Mouse (Mus musculus) thymus, postnatal 36 days (tissue): ENCODE results near the gene Arhgef11.

Experiments
- DNase-seq, 2 experiments: peaks; one replicate each; pipeline ENCODE4 v3.0.0; 2022; ENCODE audit warnings: mixed read lengths in 2 of 2

Arhgef11 gene

DNA sequence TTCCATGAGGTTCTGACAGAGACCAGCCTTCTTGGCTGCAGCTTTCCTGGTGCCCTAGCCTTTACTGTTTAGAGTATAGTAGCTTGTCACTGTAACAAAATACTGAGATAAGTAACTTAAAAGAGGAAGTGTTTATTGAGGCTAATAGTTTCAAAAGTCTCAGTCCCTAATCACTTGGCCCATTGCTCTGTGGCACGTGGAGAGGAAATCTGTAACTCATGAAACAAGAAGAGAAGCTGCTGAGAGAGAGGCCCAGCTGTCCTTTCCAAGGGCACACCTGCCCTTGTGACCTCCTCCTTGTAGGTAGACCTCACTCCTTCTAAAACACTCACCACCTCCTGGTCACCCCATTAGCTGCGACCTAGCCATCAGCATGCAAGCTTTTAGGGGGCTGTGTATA is 101.2 kb downstream of the Arhgef11 start:
- DNase-seq: no peak

DNA sequence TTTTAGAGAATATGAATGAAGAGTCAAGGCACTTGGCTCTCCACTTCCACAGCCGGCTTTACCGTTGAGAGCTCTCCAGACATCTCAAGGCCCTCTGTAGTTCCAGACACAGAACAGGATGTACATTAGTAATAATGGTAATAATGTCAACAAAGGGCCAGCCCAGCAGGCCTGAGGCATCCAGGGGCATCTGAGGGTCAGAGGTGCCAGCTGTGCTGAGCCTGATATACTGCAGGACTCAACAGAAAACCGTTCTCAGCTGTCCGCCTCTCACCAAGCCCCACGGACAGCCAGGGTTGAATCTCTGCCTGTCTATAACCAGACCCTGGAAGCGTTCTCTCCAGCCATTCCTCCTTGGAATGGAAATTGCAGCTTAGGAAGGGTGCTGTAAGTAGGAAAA is 107.2 kb downstream of the Arhgef11 start:
- DNase-seq: no peak

DNA sequence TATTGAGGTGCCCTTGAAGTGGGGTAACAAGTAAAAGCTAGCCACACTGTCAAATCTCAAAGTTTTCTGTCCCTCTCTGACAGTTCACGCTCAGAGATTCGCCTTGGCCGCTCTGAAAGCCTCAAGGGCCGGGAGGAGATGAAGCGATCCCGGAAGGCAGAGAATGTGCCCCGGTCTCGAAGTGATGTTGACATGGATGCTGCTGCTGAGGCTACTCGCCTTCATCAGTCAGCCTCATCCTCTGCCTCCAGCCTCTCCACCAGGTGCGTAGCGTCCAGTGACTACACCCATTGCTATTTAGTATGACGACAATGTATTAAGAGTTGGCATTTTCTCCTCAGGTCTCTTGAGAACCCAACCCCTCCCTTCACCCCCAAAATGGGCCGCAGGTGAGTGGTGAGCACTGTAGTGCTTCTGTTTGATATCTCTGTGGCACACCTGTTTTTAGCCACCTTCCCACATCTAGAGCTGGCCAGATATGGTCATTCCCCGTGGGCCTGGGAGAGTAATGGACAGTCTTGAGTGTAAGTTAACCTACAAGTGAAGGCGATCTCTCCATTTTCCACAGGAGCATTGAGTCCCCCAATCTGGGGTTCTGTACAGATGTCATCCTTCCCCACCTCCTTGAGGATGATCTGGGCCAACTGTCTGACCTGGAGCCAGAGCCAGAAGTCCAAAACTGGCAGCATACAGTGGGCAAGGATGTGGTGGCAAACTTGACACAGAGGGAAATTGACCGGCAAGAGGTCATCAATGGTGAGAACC is 108.2 kb downstream of the Arhgef11 start:
- no peak for DNase-seq

DNA sequence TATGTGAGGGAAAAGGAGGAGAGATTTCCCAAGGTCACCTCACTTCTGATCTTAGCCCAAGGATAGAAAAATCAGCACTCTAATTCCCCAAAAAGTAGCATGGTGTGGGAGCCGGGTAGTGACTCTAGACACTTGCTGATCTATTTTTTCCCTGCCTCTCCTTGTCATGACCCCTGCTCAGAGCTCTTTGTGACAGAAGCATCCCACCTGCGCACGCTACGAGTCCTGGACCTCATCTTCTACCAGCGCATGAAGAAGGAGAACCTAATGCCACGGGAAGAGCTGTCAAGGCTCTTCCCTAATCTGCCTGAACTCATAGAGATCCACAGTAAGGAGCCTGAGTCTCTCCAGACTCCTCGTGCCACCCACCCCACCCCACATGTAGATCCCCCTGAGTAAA is 108.8 kb downstream of the Arhgef11 start:
- no peak for DNase-seq

DNA sequence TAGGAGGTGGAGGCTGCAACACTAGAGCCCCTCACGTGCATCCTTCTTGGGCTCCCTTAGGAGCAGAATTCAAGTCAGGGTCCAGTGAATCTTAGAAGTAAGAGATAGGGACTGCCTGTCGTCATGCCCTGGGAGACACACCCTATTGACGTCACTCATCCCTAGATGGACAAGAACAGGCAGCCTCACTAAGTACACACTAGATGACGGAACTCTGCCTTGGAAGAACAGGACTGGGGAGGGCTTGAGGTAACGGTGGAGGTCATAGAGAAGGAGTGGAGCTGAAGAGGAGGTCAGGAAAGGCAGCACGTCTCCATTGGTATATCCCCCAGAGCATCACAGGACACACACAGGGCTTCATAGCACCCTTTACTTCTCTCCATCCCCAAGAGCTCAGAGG is 111.3 kb downstream of the Arhgef11 start:
- DNase-seq: no peak

DNA sequence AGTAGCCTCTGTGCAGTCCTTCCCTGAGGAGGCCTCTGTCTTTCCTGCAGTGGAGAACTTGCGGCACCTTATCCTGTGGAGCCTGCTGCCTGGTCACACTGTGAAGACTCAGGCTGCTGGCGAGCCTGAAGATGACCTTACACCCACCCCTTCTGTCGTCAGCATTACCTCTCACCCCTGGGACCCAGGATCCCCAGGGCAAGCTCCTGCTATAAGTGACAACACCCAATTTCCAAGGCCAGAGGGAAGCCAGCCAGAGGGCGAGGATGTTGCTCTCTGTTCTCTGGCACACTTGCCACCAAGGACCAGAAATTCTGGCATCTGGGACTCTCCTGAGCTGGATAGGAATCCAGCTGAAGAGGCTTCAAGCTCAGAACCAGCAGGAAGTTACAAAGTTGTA is 115.7 kb downstream of the Arhgef11 start:
- no peak for DNase-seq

DNA sequence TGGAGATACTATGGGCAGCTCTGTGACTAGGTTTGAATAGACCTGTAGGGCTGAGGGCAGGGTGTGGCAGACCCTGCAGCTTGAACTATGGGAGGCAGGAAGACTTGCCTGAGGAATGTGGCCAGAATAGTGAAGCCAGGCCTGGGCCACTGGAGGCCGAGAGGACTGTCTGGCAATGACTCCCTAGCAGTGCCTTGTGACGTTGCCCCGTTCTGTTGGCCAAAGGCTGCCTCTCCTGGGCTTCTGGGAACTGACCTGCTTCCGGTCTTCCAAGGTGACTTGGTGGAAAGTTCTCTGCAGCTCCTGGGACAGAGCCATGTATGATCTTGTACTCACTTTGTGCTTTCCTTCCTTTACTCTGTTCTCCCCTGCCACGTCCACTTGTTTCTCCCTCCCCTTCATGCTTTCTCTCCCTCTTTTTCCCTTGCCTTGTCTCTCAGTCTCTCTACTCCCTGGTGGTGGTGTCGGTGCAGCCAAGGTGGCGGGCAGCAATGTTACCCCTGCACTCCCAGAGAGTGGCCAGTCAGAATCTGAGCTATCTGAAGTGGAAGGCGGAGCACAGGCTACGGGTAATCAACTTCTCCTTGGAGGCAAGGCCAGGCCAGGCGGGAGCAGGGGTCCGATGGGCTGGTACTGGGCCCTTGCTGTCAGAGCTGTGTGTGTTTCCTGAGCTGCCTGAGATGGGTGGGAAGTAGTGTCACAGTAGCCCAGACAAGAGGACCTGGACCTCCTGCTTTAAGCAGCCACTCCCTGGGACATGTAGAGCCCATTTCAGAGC is 116.8 kb downstream of the Arhgef11 start:
- DNase-seq: no peak

DNA sequence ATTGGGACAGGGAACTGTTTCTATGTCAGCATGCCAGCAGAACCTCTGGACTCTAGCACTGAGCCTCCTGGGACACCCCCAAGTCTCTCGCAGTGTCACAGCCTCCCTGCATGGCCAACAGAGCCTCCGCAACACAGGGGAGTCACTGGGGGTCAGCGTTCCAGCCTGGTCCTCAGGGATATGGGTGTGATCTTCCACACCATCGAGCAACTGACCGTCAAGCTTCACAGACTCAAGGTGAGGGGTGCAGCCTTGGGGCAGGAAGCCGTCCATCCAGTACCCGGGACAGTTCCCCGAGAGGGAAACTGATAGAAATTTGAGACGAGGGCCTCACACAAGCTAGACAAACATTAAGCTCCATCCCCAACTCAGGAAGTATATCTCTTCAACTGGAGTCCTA is 118.0 kb downstream of the Arhgef11 start:
- no peak for DNase-seq

DNA sequence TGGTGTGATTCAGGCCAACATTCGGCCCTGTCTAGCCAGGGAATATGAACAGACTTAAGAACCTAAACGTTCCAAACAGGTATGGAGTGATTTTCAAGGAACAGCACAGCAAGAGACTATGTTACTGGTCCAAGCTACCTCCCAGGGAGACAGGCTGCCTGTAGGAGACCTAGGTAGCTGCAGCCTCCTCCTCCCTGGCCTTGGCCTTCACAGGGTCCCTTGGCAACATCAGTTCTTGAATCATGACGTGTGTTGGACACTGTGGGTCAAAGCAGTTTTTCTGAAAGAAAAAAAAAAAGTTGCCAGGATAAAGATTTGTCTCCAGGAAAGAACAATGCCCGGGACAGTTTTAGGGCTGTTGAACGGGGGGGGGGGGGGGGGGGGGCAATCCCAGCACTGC is 121.5 kb downstream of the Arhgef11 start:
- DNase-seq: no peak

DNA sequence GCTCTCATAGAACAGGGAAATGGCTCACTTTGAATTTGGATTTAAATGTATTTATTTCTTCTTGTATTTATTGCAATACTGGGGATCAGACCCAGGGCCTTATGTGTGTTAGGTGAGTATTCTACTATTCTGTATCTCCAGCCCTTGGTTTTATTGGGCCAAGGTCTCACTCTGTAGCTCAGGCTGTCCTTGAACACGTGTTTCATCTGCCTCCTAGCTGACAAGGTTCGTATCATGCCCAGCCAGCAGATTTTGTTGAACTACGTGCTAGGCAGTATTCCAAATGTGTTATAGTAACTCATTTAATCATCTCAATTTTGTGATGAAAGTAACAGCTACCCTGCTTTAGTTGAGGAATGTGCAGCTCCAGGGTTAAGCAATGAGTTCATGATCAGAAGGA is 124.7 kb downstream of the Arhgef11 start:
- DNase-seq: no peak

DNA sequence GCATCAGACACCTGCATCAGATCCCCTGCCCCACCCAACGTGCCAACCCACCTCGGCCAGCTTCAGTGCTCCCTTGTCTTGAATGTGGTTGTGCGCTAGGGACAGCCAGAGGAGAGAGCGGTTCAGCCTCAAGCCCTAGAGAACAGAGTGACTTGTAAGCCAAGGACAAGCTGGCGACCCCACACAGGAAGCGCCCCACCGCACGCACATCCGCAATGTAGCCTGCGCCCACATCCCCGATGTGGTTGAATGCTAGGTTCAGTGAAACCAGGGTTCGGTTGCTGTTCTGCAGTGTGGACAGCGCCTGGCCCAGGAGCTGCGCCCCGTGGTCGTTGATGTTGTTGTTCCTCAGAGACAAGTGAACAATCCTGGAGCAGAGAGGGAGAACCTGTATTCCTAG is 125.4 kb downstream of the Arhgef11 start:
- peak; percentile 65 to 71 for DNase-seq

DNA sequence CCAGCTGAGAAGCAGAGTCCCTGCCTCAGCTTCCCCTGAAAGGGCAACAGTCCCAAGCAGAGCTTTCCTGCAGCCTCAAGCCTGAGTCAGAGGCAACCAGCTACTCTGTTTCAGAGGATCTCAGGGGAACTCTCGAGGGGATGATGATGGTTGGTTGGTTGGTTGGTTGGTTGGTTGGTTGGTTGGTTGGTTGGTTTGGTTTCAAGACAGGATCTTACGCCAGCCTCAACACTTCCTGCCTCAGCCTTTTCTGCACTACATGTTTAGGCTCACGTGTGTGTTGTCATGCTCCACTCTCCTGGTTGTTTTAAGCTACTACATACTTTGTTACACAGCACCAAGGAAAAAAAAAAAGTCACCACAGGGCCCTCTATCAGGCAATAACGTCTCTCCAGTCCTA is 126.6 kb downstream of the Arhgef11 start:
- no peak for DNase-seq

DNA sequence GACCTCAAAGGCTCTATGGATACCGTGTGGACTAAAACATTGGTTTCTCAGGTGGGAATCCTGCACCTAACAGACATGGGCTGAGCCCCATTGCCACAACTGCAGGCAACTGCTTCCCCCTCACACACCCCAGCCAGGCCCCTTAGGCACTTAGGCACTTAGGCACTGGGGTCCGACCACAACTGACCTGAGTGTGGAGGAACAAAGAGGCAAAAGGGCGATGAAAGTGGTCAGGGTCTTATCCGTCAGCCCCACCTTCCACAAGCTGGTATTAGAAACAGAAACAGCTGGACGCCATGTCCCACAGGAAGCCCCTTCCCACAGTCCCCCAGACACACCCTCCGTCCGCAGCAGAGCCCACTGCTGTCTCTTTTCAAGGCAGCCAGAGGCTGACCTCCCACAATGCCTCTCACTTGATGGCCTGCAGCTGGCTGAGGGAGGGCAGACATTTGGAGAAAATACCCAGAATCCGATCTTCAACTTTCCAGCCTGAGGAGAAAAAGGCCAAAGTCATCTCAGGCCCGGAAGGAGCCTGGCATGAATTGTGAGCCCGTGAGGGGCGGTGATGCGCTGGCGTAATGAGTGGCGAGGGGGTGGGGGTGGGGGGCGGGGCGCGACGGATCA is 127.8 kb downstream of the Arhgef11 start:
- DNase-seq: no peak

DNA sequence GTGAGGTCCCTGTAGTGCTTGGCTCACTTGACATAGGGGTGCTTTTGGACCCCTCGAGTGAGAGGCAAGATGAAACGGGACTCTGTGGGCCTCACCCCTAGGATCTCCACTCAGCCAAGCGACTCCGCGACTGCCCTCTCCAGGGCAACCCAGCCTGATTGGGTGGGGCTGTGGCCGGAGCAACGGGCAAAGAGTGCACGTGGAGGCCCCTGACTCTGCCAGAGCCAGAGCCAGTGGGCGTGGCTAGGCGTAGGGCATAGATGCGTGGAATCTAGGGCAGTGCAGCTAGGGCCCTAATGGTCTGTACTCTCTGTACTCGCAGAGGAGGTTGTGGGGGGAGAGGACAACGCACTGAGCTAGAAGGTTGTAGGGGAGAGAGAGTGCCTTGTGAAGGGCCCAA is 131.1 kb downstream of the Arhgef11 start, which contains the start of gene Lrrc71:
Gene Lrrc71, minus strand, starts transcription at position 195 of the 400 bp plus-strand sequence.
- no peak for DNase-seq

DNA sequence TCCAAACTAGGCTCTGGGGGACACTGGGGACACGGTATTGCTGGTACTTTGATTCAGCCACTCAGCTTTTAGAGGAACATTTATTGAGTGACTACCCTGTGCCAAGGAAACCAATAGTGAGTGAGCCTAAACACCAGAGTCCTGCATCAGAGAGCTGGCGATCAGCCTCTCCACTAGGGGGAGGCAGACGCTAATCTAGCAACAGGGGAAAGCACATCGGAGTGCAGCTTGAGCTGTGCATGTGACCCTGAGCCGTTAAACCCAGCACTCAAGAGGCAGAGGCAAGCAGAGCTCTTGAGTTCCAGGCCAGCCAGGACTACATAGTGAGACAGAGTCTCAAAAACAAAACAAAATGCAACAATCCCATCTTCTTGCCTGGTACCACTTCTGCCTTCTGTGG is 131.7 kb downstream of the Arhgef11 start:
- DNase-seq: peak; percentile 54 to 55

DNA sequence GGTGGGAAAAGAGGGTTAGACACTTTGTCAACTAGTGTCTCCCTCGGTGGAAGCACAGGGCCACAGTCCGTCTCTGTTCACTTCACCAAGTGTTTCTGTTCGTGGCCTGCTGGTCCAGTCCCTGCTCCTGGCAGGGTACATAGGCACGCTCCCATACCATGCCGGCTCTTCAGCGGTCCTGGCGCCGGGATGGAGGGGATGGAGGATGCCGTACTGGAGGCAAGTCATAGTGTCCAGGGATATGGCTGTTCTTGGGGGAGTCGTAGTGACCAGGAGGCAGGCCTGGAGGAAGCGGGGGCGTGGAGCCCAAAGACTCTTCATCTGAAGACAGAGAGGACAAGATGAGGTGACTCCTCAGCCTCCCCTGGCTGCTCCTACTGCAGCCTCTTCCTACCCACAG is 132.6 kb downstream of the Arhgef11 start:
- DNase-seq: no peak

DNA sequence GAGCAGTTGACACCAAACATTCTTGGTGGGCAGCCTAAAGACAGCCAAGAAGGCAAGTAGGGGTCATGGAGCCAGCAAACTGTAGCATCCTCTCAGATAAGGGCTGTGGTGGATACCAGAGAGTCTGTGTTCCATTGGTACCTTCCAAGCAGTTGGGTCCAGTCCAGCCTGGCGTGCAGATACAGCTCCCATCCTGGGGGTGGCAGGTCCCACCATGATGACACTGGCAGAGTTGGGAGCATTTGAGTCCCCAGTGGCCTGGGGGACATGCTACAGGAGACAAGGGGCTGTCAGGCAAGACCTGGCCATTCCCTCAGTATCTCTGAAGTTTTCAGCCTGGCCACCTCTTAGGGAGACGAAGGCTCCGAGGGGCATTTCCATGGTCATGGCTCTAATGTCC is 135.2 kb downstream of the Arhgef11 start:
- DNase-seq: no peak

DNA sequence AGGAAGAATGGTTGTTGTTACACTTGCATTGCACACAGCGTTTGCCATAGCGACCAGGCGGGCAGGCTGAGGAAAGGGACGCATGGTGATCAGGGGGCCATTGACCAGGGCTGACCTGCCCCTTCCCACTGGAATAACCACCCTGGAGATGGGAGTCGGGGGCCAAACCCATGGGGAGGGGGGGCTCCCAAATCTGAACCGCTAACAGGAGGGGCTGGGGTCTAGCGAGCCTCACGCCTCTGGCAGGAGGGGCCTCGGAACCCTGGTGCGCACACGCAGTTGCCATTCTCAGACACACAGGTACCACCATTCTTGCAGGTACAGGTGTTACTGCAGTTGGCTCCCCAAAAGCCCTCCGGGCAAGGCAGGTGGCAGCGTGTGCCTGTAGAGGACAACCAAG is 136.5 kb downstream of the Arhgef11 start:
- no peak for DNase-seq

DNA sequence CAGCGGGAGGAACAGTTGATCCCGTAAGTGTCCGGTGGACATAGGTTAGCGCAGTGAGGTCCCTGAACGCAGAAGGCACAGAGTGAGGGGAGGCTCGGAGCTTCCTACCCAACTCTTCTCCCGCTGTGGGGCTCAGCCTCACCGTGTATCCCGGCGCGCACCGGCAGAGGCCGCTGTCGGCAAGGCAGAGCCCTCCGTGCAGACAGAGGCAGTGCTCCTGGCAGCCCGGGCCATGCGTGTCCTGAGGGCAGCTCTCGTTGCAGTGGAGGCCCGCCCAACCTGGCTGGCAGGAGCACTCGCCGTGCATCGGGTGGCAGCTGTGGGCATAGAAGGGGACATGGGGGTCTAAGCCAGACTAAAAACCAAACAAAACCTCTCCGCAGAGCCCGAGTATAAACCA is 138.6 kb downstream of the Arhgef11 start:
- DNase-seq: peak; percentile 82 to 87

DNA sequence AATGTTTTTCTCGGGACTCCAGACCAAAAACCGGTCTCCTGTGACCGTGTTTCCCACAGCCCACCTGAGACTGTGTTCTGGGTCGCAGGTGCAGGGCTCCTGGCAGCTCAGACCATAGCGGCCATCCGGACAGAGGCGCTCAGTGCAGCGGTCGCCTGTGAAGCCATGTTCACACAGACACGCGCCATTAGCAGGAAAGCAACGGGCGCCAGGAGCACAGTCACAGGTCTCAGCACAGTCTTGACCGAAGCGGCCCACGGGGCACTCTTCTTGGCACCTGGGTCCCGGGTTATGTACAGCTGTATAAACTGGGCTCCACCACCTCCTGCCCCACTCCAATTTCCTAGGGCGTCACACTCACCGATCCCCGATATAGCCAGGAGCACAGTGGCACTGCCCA is 139.1 kb downstream of the Arhgef11 start:
- no peak for DNase-seq

DNA sequence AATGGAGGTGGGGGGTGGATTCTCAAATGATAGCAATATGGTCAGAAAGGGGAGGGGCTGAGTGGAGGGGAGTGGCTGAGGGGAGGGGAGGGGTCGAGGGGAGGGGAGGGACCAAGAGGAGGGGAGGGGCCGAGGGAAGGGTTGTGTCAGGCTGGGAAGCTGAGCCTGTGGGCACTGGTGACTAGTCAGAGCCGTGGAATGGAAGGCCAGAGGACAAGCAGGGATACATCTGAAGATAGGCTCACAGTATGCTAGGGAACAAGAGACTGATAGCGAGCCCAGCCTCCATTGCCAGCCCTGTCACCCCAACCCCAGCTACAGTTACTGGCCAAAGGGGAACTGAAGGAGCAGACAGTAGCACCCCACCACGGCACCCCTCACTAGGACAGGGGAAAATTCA is 141.3 kb downstream of the Arhgef11 start:
- DNase-seq: no peak

DNA sequence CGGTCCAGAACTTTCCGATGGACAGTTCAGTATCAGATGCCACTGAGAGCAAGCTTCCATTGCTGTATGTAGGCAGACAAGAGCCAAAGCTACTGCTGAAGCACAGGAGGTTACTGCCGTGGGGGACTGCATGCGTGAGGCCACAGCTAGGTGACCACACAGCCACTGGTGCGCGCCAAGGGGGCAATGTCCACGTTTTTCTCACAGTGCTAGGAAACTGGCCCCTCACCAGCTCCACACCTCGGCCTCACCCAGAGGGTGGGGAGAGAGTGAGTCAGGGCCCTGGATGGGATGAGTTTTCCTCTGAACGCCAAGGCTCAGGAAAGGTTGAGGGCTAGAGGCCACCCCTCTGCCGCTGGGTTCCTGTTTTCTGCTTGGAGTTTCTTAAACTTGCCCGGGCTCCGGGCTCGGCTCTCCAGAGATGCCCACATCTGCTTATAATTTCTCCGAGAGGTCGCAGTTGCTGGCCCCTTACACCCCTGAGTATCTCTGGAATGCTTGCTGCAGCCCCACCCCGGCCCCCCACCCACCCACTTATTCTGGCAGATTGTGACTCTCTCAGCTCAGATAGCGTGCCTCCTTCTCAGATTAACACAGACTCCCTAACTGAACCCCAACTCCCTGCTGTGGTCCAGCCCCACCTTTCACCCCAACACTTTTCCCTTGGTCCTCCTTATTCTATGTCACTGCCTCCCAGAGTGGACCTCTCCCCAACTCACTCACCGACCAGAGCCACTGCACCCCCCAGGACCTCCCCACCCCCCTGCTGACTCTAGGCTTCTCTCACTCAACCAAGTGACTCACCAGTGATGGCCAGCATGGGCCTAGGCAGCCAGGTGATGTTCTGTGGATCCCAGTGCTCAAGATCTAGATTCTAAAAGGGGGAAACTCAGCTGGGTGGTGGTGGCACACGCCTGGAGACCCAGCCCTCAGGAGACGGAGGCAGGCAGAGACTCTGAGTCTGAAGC is 144.3 kb downstream of the Arhgef11 start:
- DNase-seq: no peak

DNA sequence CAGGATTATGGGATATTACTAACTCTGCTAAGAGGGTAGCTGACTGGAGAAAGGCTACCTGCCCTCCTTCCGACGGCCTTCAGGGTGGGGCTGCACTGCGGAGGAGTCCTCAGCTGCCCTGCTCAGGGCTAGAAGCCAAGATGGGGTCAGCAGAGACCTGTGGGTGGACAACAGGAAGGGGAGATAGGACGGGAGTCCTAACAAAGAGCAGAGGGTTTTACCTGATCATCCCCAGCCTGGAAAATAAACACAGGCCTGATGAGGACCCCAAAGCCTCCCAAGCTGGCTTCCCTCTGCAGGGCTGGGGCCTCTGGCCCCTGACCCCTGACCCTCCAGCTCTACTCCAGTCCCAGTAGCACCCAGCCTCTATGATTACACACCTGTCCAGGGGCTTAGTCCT is 145.8 kb downstream of the Arhgef11 start:
- DNase-seq: no peak
